Mouse (Mus musculus) megakaryocyte-erythroid progenitor cell, adult 5-6 weeks (primary cell): ENCODE results near the gene Pif1. TPM values are rescaled to one million over a fixed set of nuclear protein-coding genes. Genes with fewer than 3 reads are reported as not detected.

Source experiments
- ATAC-seq: replicated peaks from 2 replicates; pipeline ENCODE4 v1.8.0; 2016; ENCODE audit warnings: mild to moderate bottlenecking, inconsistent platforms; ENCODE audit not compliant: severe bottlenecking, poor library complexity, low FRiP score, low TSS enrichment
- total RNA-seq, 2 experiments: library from RNA; stranded (forward) in 1 of 2; stranded (reverse) in 1 of 2; fragments of 200-1000, 215-1000 nt in 1 of 2; fragments of >200 nt in 1 of 2; fragmentation: Nextera tagmentation in 1 of 2; gene quantifications; 2 replicates each; pipeline ENCODE4 v1.2.3; 2014 to 2017

Pif1 gene
- total RNA-seq, 2 experiments from 2014 or later, result 6.6 to 14.3 TPM

DNA sequence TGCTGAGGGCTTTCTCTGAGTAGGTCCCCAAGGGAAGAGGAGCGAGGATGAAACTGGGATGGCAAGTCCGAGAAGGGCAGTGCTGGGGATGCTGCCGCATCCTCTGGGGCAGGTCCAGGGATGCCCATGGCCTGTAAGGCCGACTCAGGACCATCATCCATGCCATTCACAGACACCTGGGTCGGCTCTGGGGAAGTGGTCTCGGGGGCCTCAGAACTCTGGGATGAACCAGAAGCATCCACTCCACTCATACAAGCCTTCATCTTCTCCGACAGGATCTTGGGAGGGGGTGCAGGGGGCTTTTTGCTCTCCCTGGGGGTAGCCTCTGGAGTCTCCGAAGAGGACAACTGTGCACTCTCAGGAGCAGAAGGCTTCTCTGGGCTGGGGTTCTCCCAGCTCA, 30.6 kb upstream of the Pif1 start:
- no peak for ATAC-seq

- no peak for ATAC-seq
Measured at GRCm38 (mm10) chr9:65556979-65557378, 30.0 kb upstream of the Pif1 start.

- ATAC-seq, result no peak
Measured at GRCm38 (mm10) chr9:65558806-65559205, 28.2 kb upstream of the Pif1 start.

- no peak; the same call in 1 of the 2 replicates for ATAC-seq
Measured at GRCm38 (mm10) chr9:65561016-65561415, 25.9 kb upstream of the Pif1 start.

- no peak for ATAC-seq
Measured at GRCm38 (mm10) chr9:65562081-65562506, 24.9 kb upstream of the Pif1 start.

DNA sequence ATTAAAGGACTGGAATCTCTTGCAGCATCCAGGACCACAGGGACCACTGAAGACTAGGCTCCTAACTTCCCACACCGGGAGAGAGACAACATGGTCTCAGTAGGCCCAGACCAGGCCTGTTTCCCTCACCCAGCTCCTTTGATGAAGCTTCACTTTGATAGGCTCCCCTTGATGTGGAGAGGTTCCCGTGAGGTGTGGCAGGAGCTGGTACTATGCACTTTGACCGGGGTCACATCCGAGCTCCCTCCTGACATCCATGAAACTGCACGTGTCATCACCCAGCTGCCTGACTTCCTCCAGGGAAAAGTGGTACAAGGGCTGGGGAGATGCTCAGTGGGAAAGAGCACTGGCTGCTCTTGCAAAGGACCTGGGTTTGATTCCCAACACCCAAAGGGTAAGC, 23.9 kb upstream of the Pif1 start:
- ATAC-seq, result no peak

GRCm38 (mm10) chr9:65564698-65565097, 22.3 kb upstream of the Pif1 start:
- ATAC-seq, result no peak

- ATAC-seq, result no peak
Measured at GRCm38 (mm10) chr9:65568787-65569186, 18.2 kb upstream of the Pif1 start.

- no peak for ATAC-seq
Measured at GRCm38 (mm10) chr9:65569491-65569971, 17.4 kb upstream of the Pif1 start.

- ATAC-seq, result no peak
Measured at GRCm38 (mm10) chr9:65572837-65573236, 14.1 kb upstream of the Pif1 start.

GRCm38 (mm10) chr9:65574513-65575392, 12.2 kb upstream of the Pif1 start:
- ATAC-seq, result peak; percentile 74

DNA sequence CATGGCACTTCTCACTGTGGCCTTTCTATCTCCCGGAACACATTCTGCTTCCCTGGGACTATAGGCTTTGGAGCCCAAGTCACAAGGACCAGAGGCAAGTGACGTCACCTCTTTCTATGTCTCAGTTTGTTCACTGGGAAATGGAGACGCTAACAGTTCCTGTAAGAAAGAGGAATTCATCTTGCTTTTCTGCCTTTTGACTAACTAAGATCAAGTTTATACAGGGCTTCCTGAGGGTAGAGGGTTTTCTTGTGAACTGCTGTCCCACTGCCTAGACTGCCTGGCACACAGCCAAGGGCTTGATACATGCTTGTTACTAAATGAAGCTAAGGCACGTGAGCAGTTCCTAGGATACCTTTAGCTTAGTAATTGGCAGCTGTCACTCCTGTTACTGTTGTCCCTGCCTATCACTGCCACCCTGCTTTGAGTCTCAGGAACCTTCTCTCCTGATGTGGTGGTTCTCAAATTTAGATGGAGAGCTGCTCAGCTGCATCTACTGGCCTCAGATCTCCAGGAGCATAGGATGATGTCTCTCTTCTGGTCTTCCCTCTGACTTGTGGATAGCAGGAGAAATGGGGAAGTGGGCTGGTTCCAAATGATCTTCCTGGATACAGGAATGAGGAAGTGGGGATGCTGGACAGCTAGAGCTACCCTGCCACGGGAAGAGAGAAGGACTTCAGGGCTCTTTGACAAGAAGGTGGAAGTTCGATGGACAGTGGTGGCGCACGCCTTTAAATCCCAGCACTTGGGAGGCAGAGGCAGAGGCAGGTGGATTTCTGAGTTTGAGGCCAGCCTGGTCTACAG, 11.4 kb upstream of the Pif1 start:
- ATAC-seq, result 0 out of 2 replicates have a peak, but pooled peaks have one; percentile 16

DNA sequence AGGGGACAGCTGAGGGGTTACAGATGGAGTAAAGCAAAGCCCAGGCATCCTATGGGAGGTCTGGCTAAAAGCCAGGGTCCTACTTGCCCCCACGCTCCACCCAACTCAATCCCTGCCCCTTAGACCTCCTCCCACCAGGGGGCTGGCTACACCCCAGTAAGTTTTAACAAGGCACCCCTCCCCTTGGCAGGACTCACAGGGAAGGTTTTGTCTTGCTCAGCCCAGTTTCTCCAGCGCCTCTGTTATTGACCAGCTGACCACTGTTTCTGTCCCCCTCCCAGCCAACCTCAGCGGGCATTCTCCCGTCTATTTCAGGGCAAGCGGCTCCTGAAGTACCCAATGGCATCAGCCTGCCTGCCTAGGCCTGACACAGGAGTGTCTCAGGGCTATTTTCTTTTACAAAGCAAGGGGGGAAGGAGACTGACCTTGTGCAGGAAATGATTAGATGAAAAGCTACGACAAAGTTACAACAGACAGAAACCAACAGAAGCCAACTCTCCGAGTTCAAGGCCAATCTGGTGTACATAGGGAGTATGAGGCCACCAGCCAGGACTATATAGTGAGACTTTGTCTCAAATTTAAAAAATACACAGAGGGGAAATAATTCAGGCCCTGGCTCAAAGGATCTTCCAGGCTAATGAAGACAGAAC, 10.0 kb upstream of the Pif1 start:
- no peak for ATAC-seq

- no peak for ATAC-seq
Measured at GRCm38 (mm10) chr9:65577511-65578196, 9.3 kb upstream of the Pif1 start.

DNA sequence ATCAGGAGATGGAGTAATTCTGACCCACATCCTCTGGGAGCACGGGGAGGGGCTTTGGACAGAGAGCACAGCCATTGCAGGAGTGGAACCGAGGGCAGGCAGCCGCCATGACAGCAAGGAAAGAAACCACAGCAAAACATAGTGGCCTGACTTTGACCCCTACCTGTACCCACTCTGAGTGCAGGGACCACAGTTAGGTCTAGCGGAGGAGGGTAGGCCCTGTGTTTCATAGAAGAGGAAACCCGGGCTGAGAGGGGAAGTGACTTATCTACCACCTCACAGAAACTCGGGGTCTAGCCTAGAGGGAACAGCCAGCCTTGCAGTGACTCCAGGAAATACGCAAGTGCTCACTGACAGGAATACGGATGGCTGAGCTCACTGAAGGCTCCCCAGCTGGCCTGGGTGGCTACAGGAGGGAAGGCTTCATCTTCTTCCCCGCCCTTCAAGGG, 8.1 kb upstream of the Pif1 start:
- peak; percentile 26; the same call in 1 of the 2 replicates for ATAC-seq

- peak; percentile 42 for ATAC-seq
Measured at GRCm38 (mm10) chr9:65579781-65580371, 7.1 kb upstream of the Pif1 start, which contains the start of gene Plekho2. Plekho2 (minus strand) TSS chr9:65580040.

DNA sequence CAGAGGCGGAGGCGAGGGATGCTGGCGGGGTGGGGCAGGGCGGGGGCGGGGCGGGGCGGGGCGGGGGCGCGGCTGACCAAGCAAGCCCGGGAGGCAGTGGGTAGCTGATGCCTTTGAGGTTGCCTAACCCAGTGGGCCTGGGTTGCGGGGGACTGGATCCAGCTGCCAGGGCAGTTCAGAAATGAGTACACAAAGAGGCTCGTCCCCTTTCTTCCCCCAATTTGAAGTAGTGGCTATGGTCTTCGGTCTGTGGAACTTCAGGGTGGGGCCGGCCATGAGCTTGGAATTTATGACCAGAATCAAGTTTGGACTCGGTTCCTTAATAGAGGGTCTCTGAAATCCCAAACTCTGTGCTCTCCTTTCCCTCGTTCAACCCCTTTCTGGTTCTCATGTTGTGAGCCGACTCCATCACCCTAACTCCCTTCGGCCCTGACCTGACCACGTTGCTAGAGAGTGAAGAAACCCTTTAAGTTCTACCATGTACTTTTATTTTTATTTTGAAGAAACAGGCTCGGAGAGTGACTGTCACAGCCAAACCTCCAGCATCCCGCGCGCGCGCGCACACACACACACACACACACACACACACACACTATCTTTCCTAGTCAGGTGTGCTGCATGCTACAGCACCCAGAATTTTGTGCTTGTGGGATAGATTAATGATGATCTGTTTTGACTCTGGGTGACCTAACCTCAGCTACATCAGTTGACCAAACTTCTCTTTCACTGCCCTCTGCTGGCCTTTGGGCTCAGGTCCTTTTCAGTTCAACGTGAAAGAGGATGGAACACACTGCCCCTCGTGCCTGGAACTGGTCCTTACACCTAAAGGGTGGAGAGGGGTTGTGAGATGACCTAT, 6.3 kb upstream of the Pif1 start:
- peak; percentile 83 for ATAC-seq

- no peak for ATAC-seq
Measured at GRCm38 (mm10) chr9:65583045-65583444, 3.9 kb upstream of the Pif1 start.
